Mouse (Mus musculus): Measurements from ENCODE around the gene Pcsk5.

DNA sequence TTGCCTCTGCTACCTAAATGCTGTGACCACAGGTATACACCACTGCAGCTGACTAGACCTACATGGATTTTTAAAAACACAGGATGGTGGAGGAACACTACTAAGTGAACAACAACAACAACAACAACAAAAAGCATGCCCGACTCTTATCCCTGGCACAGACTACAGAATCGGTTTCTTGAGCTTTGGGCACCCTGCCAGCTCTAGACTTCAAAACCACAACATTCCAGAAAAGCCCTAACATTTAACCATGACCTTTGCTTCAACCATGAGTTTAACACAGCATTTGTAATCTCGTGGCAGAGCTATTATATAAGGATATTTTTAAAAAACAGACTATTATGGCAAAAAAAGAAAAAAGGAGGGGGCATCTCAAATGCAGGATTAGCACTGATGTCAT, 84.6 kb downstream of the Pcsk5 start:
- TF ChIP-seq MYOG (IDR thresholded peaks at IDR 0.05; ENCODE audit: control insufficient read depth in 1 of 3, insufficient read depth in 1 of 3, insufficient read length in 2 of 3, low read depth in 2 of 3): no peak
- no peak for TF ChIP-seq POLR2A (IDR thresholded peaks at IDR 0.05; ENCODE audit: insufficient read length, low read depth)
- TF ChIP-seq POLR2AphosphoS2 (IDR thresholded peaks at IDR 0.05; ENCODE audit: insufficient read length, low read depth): no peak
- TF ChIP-seq TCF3 (IDR thresholded peaks at IDR 0.05; ENCODE audit: insufficient read length, low read depth): no peak
- TF ChIP-seq MYOD1 (IDR thresholded peaks at IDR 0.05; ENCODE audit: control insufficient read depth in 1 of 3, insufficient read length in 2 of 3, low read depth in 2 of 3): no peak
- TF ChIP-seq MAX (IDR thresholded peaks at IDR 0.05; ENCODE audit: low read depth): no peak
- no peak for TF ChIP-seq CEBPB (IDR thresholded peaks at IDR 0.05; ENCODE audit: insufficient read depth, poor library complexity, severe bottlenecking)
- no peak for TF ChIP-seq USF1 (IDR thresholded peaks at IDR 0.05; ENCODE audit: low read depth)
- no peak for TF ChIP-seq E2F4 (IDR thresholded peaks at IDR 0.05; ENCODE audit: insufficient read depth)
- no peak for TF ChIP-seq TCF12 (IDR thresholded peaks at IDR 0.05; ENCODE audit: insufficient read depth, poor library complexity, severe bottlenecking)
- no peak for TF ChIP-seq REST (IDR thresholded peaks at IDR 0.05; ENCODE audit: insufficient read depth, insufficient read length)
- TF ChIP-seq SRF (IDR thresholded peaks at IDR 0.05; ENCODE audit: control insufficient read depth, insufficient read length, low read depth): no peak

All from myocyte (in vitro differentiated cells).